Mouse (Mus musculus) heart, postnatal 36 days (tissue): ENCODE measurements around the gene Drd1. TPM values are rescaled to one million over a fixed set of nuclear protein-coding genes. Genes with fewer than 3 reads are reported as not detected.

ENCODE experiments used
- DNase-seq, 2 experiments: peaks; one replicate each; pipeline ENCODE4 v3.0.0; 2021 to 2022
- intact Hi-C: fragments of 180-260 bp; cut with DNase I; formaldehyde crosslinking; loops from one replicate; pipeline ENCODE4 v1.15.1; 2025
- total RNA-seq, 2 experiments: library from RNA; stranded (reverse); gene quantifications; 2 replicates each; pipeline ENCODE4 v1.2.3; 2021

Drd1 gene
- total RNA-seq, result under 1 TPM; 0.39 to 0.84 TPM

DNA sequence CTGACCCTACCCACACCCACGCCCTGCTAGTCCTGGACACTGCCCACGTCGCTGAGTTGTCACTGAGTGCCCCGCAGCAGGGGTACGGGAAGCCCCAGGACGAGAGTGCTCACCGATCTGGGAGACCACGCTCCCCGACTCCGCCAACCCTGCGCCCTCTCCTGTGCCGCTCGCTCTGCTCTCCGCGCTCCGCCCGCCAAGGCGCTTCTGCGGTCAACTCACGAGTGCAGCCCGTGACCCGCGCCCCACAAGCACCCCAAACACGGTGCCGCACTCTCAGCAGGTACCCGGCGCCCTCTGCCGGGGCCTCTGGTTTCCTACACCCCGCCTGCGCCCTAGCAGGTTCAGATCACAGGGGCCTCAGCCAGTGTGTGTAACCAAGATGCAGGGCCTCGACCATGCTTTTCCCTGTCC, at the start of gene Drd1:
Drd1 (minus strand) TSS at position 258 of the 414 bp plus-strand sequence.
- DNase-seq, result peak; percentile 65 to 67
- intact Hi-C loops, result loop anchor here (1.0 to 2.0 kb wide), 2 partner anchors 243 to 273 kb away; no protein-coding TSS in a partner anchor

DNA sequence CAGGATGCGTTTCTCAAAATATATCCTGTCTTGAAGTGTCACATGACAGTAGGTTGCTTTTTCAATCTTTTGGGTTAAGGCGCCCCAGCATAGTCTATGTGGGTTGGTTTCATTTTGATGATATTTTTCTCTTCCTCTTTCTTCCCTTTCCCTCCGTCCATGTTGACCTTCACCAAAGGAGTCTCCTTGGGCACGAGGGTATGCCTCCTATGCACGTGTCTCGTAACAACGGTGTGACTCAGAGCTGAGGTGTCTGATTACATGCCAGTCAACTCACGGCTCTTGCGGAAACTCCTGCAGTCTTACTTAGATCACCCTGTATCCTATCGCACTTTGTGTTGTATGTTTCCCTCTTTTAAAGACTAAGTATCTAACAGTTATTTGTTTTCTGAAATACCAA, 48.4 kb upstream of the Drd1 start:
- DNase-seq, result no peak
- intact Hi-C loops, result no loop called here

DNA sequence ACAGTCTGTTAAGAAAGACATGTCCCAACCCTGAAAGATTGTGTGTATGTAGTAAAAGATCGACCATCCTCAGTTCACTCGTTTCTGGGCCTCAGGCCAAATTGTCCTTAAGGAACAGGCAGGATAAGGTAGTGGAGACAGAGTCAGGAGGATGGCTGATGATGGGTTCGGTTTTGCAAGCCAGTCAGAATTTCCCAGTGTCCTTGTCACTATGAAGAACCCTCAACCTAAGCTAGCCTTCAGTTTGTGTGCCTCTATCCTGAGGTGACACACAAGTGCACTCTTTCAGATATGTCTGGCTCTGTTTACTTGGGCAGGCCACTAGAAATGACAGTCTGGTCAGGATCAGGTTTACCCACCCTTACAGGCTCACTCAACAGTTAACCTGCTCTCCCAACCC, 47.8 kb upstream of the Drd1 start:
- intact Hi-C loops, result no loop called here

DNA sequence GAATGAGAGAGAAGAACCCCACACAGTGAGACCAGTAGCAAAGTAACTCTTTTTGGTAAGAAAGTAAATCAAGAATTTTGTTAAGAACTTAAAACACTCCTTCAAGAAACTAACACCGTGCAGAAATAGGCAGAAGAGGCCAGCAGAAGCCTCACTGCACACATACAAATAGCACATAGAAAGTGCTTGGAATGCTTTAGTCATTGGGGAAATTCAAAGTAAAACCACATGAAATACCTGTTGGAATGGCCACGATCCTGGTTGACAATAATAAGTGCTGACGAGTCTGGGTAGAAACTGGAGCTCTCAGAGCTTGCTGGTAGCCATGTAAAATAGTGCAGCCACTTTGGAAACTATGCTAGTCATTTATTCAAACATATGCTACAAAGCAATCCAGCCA, 46.6 kb upstream of the Drd1 start:
- intact Hi-C loops, result no loop called here
- DNase-seq, result no peak

More for the DNA sequence above, 47.8 kb upstream of the Drd1 start:
- no peak for DNase-seq

DNA sequence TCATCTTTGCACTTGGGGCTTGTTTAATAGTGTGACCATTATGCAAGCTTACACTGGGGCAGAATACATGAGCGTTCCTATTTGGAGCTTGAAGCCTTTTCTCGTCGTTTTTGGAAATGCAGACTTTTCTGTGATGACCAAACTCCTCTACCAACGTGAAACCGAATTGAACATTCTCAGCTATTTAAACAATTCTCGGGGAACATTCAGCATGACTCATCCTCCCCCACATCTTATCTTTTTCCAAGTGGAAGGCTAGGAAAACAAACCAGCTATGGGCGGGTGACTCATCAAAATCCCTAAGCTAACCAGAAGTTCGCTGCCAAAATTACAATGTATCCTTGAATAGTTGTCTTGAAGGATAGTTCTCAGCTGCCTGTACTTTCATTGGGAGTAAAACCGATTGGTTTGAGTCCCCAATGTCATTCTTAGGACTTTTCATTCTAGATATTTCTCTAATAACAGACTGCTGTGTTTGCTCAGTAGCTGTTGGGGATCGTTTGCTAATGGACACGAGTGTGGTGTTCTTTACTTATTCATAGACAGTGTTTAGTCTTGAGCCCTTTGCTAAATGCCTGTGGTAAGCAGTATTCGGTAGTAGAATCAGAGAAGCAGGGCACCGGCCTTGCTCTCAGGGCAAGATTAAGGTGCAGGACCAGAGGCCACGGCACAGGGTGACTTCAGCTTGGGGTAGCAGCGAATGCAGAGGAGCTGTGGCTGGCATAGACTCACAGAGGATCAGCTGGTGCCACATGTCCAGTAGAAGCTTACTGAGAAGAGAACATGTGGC, 45.7 kb upstream of the Drd1 start:
- intact Hi-C loops, result no loop called here
- DNase-seq, result peak; percentile 11 to 17

DNA sequence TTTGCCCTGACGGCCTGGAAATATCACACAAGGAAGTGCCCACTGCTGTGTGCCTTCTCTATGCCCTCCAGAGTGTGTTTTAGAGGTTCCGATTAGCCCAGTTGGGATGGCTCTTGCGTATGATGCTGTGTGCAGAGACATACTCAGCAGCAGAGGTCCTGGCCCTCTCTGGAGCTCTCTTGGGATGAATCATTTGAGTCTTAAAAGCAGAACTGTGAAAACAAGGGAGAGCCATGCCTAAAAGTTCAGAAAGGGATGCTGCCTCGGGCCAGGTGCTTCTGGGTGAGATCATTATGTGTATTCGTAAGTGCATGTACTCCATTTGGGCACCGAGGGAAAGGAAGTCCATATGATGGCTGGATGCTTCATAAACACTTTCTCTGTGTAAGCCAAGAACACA, 42.3 kb upstream of the Drd1 start:
- intact Hi-C loops, result no loop called here

DNA sequence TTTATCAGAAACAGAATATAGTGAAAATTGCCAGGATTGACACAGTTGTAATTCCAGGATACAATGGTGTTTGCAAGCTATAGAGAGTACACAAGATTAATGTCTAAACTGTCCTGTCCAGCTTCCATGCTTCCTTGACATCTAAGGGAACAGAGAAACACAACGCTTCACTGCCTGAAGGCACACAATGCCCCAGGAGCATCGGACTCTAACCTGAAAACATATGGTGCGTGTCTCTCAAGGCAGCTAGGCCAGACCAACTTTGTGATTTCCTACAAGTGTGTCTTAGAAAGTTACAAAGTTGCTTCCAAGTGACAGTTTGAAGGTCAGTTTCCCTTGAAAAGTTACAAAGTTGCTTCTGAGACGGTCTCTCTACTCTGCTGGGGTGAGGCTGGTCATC, 41.7 kb upstream of the Drd1 start:
- intact Hi-C loops, result no loop called here
- DNase-seq, result no peak

More for the DNA sequence above, 42.3 kb upstream of the Drd1 start:
- DNase-seq, result no peak

DNA sequence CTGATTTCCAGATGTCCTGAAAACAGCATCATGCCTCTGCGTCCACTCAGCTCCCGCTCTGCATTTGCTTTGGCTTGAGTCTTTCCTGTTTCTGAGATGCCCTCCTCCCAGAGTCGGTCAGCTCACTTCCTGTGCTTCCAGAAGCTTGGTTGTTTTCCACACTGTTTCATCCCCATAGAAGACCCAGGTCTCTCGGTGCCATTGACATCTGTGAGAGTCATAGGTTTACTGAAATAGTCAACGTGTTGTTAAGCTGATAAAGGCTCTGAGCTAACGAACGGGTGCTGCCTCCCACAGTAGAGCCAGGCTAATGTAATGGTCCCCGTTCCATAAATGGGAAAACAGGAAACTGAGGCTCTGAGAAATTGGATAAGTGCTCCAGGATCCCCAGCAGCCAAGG, 40.2 kb upstream of the Drd1 start:
- intact Hi-C loops, result no loop called here
- no peak for DNase-seq

GRCm38 (mm10) chr13:54094963-54095362, 39.5 kb upstream of the Drd1 start:
- intact Hi-C loops, result no loop called here
- DNase-seq, result no peak

DNA sequence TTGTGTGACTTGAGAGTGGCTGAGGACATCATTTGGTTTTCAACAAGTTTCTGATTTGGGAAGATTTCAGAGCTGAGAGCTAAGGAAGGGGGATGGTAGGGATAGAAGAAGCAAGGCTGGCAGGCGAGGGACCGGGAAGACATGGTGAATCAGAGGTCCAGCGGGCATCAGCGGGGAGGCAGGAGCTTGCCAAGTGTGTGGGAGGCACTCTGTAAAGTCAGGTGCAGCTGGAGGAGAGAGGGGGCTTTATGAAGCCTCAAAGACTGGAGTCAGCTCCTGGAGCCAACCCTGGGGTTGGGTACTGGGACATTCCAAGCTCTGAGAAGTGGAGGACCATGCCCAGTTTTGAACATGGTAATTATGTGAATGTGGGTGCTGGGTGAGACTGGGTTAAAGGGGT, 38.8 kb upstream of the Drd1 start:
- DNase-seq, result no peak

GRCm38 (mm10) chr13:54091719-54092118, 36.2 kb upstream of the Drd1 start:
- DNase-seq, result no peak
- intact Hi-C loops, result no loop called here

More for the DNA sequence above, 38.8 kb upstream of the Drd1 start:
- intact Hi-C loops, result no loop called here

DNA sequence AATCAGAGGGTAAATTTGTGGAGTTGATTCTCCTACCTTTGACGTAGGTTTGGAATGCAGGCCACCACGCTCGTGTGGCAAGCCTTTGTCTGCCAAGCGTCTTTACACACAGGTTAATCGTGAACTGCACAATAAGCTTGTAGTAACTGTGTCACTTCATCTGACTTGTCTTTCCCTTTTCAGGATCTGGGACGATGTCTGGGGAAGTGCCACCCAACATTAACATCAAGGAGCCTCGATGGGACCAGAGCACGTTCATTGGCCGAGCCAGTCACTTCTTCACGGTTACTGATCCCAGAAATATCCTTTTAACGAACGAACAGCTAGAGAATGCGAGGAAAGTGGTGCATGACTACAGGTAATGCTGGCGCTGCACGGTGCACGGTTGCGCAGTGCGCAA, 29.8 kb upstream of the Drd1 start:
- no peak for DNase-seq
- intact Hi-C loops, result no loop called here

DNA sequence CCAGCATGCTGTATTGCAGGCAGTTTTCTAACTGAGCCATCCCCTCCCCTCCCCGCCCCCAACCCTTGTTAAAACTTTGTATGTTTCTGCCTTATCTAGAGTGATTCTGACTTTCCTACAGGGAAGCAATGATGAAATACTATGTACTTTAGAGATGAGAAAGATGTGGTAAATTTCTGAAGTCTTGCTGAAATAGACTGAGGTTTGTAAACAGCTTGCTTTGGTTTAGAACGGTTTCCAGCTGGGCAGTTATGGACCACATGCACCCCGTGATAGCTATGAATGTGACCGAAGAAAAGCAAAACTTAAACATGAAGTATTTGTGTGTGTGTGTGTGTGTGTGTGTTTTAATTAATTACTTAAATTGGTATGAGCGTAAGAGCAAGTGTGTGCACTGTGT, 29.3 kb upstream of the Drd1 start:
- intact Hi-C loops, result no loop called here
- no peak for DNase-seq

DNA sequence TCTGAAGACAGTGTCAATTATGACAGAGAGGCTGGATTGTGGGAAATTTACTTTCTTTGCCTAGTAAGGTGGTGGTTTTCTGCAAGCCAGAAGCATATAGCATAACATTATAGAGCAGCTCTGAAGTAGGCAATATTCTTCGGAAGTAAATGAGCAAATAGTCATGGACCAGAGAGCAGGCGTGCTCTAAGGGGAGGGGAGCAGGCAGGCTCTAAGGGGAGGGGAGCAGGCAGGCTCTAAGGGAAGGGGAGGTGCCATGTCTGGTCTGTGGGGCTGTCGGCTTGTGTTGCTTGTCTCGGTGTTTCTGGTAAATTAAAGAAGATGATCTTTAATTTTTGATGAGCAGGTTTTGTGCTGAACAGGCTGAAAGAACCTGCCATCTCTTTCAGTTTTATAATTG, 28.7 kb upstream of the Drd1 start:
- no peak for DNase-seq
- intact Hi-C loops, result no loop called here

DNA sequence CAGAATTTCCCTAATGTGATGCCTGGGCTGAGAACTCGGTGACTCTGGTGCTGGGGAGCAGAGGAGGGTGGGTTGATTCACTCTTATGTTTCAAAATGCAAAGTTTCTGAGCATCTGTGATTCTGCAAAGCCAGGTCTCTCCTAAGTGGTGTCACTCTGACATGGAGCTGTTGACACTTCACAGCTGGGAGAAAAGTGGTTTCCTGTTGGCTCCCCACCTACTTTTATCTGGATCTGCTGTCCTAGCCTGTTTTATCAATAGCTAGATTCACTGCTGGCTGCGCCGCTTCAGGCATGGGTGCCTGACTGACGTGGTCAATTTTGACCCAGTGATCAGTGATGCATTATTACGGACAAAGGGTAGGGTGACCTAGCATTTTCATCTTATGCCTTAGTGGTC, 27.4 kb upstream of the Drd1 start:
- intact Hi-C loops, result no loop called here

DNA sequence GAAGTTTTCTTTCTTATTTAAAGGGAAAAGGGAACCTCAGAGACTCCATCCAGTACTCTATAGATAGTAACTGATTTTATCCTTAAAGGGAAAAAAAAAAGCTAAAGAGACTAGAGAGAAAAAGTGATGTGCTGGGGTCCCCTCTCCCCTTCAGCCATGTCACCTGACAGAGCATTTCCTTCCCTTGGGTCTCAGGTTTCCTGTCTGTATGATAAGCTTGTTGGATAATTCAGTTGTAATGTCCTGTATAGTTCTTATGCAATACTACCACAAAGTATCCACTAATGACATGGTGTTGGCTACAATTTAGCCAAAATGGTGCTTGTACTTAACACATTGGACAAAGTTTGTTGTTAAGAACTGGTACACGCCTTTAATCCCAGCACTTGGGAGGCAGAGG, 25.3 kb upstream of the Drd1 start:
- DNase-seq, result no peak
- intact Hi-C loops, result no loop called here

More for the DNA sequence above, 27.4 kb upstream of the Drd1 start:
- no peak for DNase-seq

DNA sequence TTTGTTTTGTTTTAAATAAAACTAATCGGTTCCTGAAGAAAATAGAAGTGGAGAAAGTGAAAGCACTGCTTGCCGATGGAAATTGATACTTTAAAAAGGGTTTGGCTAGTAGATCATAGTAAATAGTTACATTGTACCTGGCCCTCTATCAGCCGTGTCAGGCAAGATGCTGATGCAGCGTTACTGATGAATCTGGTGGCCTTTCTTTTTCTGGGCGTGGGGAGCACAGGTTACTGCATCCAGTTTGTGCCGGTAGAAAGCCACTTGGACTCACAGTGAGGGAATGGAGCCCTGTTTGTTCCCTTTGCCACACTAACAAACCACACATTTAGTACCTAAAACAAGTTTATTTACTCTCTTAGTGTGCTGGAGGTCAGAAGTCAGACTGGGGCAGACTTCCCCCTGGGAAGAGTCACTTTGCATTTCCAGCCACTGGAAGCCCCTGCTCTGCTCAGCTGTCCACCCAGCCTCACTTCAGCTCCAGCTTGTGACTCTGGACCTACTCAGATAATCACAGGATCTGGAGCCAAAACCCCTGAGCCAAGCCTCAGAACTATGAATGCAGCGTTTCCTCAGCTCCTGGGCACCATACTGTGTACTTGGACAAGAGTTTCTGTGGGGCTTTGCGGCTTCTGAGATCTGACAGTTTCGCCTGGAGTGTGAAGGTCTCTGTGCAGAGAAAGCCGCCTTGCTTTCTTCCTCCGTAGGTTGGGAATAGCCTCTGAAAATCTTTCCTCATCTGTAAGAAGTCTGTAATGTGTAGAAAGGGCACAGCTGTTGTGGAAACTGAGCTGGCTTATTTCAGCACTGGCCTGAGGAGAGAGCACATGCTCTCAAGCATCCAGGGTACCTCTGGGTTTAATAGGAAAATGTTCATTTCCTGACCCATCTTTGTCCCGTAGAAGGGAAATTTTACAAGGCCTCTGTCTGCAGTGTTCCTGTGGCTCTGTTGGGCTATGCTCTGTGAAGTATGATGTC, 24.6 kb upstream of the Drd1 start:
- no peak for DNase-seq
- intact Hi-C loops, result no loop called here

GRCm38 (mm10) chr13:54077470-54078174, 22.1 kb upstream of the Drd1 start:
- intact Hi-C loops, result no loop called here
- DNase-seq, result no peak

DNA sequence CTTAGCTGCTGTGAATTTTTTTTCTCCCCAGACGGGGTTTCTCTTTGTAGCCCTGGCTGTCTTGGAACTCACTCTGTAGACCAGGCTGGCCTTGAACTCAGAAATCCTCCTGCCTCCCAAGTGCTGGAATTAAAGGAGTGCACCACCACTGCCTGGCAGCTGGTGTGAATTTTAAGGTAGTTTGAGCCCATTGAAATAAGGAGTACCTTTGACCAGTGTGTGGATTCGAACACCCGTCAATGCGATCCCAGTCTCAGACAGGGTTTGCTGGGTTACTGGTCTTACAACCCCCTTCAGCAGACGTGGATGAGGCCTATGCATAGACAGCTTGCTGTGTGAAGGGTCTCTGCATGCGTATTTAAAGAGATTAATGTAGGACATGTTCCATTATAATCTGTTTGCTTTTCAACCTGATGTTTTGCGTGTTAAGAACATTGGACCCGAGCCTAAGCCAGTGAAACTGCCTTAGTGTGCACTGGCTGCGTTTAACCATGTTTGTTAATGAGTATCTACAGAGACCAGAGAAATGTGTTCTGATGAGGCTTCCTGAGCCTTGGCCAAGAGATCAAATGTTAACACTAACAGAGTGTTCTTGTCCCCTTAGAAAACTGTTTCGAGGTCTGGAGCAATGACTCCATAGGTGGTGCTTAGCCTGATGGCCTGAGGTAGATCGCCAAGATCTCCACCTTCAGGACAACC, 21.4 kb upstream of the Drd1 start:
- intact Hi-C loops, result no loop called here
- no peak for DNase-seq

DNA sequence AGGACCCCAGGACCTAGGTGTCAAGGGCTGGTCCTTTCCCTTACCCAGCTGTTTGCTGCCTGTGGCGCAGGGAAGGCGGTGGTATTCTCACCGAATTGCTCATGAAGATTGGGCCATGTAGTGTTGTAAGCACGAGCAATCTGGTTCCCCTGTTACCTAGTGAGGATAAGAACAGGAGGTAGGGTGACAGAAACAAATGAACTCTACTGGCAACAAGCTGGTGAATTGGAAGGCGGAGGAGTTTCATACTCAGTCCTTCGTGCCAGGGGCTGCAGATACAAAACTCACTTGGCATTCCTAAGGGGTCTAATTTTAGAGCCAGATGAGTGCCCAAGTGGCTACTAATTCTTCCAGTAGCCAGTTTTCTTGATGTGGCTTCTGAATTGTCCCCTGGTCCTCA, 20.5 kb upstream of the Drd1 start:
- intact Hi-C loops, result no loop called here
- no peak for DNase-seq
